Mouse (Mus musculus): ENCODE measurements around the gene Tmem232.

GRCm38 (mm10) chr17:65297831-65298230 is 242.8 kb downstream of the Tmem232 start:
- TF ChIP-seq POLR2A (IDR thresholded peaks at IDR 0.05; ENCODE audit: extremely low read depth, insufficient read depth, low read length) (no peak), CTCF (IDR thresholded peaks at IDR 0.05; ENCODE audit: low read depth, low read length) (no peak)
